Mouse (Mus musculus): ENCODE data around the gene Crygn. TPM values are rescaled to one million over a fixed set of nuclear protein-coding genes. Genes with fewer than 3 reads are reported as not detected.

Gene Crygn
- polyA plus RNA-seq, 1 experiment from 2014 or later, result 1.3 TPM

- H3K9ac ChIP-seq (ENCODE audit: low read depth, low read length), result no peak overlapping the region
- no peak overlapping the region for H3K4me2 ChIP-seq (ENCODE audit: low read length)
- H3K27me3 ChIP-seq (replicated peaks; ENCODE audit: control insufficient read depth, insufficient read depth, low read length), result no peaks in the 10 kb centered on the region
- no peaks in the 10 kb centered on the region for H3K9me3 ChIP-seq (ENCODE audit: control insufficient read depth, low read length)
- peaks cover 47% of the 10 kb centered on the region for H3K36me3 ChIP-seq (ENCODE audit: control insufficient read depth, insufficient read depth, low read length)
- H3K4me1 ChIP-seq (ENCODE audit: control insufficient read depth, insufficient read depth, low read depth, low read length), result no peaks in the 10 kb centered on the region
- no peak overlapping the region for H3K4me3 ChIP-seq (ENCODE audit: low read length)
- 92% methylated on average over 3 of the region's 3 CpGs for WGBS
- H3K27ac ChIP-seq (ENCODE audit: low read depth, low read length), result no peak overlapping the region
- no peak for ATAC-seq
Observed at GRCm38 (mm10) chr5:24701271-24701670, 56.5 kb downstream of the Crygn start.

Other genes with a start within 250 kb of the Crygn start
- gene Gbx1, start 230.8 kb downstream of the Crygn start, polyA plus RNA-seq (2015; fragmentation: Nextera tagmentation; extraction: Ambion mirVana), result 2.3 and 3.0 TPM in 2 replicates
- 0.18 and 0.21 TPM in 2 replicates for gene Asb10, start 217.0 kb downstream of the Crygn start, polyA plus RNA-seq (2015; fragmentation: Nextera tagmentation; extraction: Ambion mirVana)
- 0.13 and 0.15 TPM in 2 replicates for gene 4931409K22Rik, start 201.2 kb downstream of the Crygn start, polyA plus RNA-seq (2015; fragmentation: Nextera tagmentation; extraction: Ambion mirVana)
- 80.9 and 84.8 TPM in 2 replicates for gene Abcf2, start 180.5 kb downstream of the Crygn start, polyA plus RNA-seq (2015; fragmentation: Nextera tagmentation; extraction: Ambion mirVana)
- 20.6 and 21.9 TPM in 2 replicates for gene Chpf2, start 171.3 kb downstream of the Crygn start, polyA plus RNA-seq (2015; fragmentation: Nextera tagmentation; extraction: Ambion mirVana)
- gene Smarcd3, start 133.6 kb downstream of the Crygn start, polyA plus RNA-seq (2015; fragmentation: Nextera tagmentation; extraction: Ambion mirVana), result 128 and 133 TPM in 2 replicates
- 48.8 and 49.5 TPM in 2 replicates for gene Nub1, start 72.5 kb downstream of the Crygn start, polyA plus RNA-seq (2015; fragmentation: Nextera tagmentation; extraction: Ambion mirVana)
- gene Wdr86, start 27.3 kb downstream of the Crygn start, polyA plus RNA-seq (2015; fragmentation: Nextera tagmentation; extraction: Ambion mirVana), result 8.0 and 10.7 TPM in 2 replicates
- gene Rheb, start 84.6 kb upstream of the Crygn start, polyA plus RNA-seq (2015; fragmentation: Nextera tagmentation; extraction: Ambion mirVana), result 247 and 275 TPM in 2 replicates